Mouse (Mus musculus) liver, embryonic 12.5 days (tissue): Measurements from ENCODE around the gene Cox14. TPM values are rescaled to one million over a fixed set of nuclear protein-coding genes. Genes with fewer than 3 reads are reported as not detected.
A peak's percentile ranks its signal among the peaks of the same experiment; 100 is the strongest.
"Not testable (repeated sequence)": the region's sequence is repeated elsewhere in the genome, so short reads cannot be mapped to it uniquely, and the experiment has no call there.

Source experiments
- ATAC-seq: fragments of 200-750 bp; cut with Nextera tagmentation; 2 replicates; pipeline ENCODE4 v1.8.0; 2017; ENCODE audit warnings: moderate number of reproducible peaks, mild to moderate bottlenecking, moderate library complexity
- H3K27ac ChIP-seq: fragments of 300-500 bp; sonication (generic); 2 replicates; pipeline ENCODE4 v1.5.1; 2016; ENCODE audit warnings: mild to moderate bottlenecking
- H3K27me3 ChIP-seq: fragments of 300-500 bp; sonication (generic); replicated peaks from 2 replicates; pipeline ENCODE4 v1.6.1; 2016; ENCODE audit warnings: mild to moderate bottlenecking, moderate library complexity
- H3K36me3 ChIP-seq: fragments of 300-500 bp; sonication (generic); 2 replicates; pipeline ENCODE4 v1.6.1; 2016; ENCODE audit warnings: mild to moderate bottlenecking, moderate library complexity
- H3K4me1 ChIP-seq: fragments of 300-500 bp; sonication (generic); 2 replicates; pipeline ENCODE4 v1.6.1; 2016
- H3K4me2 ChIP-seq: fragments of 300-500 bp; sonication (generic); 2 replicates; pipeline ENCODE4 v1.6.1; 2016; ENCODE audit warnings: mild to moderate bottlenecking, moderate library complexity
- H3K4me3 ChIP-seq: fragments of 300-500 bp; sonication (generic); 2 replicates; pipeline ENCODE4 v1.5.1; 2016; ENCODE audit warnings: mild to moderate bottlenecking, moderate library complexity
- H3K9ac ChIP-seq: fragments of 300-500 bp; sonication (generic); 2 replicates; pipeline ENCODE4 v1.6.1; 2016; ENCODE audit warnings: mild to moderate bottlenecking, moderate library complexity
- H3K9me3 ChIP-seq: fragments of 300-500 bp; sonication (generic); replicated peaks from 2 replicates; pipeline ENCODE4 v1.6.1; 2016; ENCODE audit warnings: mild to moderate bottlenecking, moderate library complexity
- WGBS: fragments of 180-500 bp; shearing (Covaris S2); methylation state at CpG from one replicate; pipeline ENCODE4 v1.1.7; 2016; ENCODE audit not compliant: insufficient replicate concordance; 5-methylcytosine and 5-hydroxymethylcytosine counted together
- polyA plus RNA-seq: library from polyadenylated mRNA; unstranded; fragments of >200 nt; fragmentation: Nextera tagmentation; extraction: Ambion mirVana; gene quantifications from 2 replicates; pipeline ENCODE4 v1.2.1, GENCODE M21; 2016

Gene Cox14
- polyA plus RNA-seq, 1 experiment from 2014 or later = 98.3 TPM

DNA sequence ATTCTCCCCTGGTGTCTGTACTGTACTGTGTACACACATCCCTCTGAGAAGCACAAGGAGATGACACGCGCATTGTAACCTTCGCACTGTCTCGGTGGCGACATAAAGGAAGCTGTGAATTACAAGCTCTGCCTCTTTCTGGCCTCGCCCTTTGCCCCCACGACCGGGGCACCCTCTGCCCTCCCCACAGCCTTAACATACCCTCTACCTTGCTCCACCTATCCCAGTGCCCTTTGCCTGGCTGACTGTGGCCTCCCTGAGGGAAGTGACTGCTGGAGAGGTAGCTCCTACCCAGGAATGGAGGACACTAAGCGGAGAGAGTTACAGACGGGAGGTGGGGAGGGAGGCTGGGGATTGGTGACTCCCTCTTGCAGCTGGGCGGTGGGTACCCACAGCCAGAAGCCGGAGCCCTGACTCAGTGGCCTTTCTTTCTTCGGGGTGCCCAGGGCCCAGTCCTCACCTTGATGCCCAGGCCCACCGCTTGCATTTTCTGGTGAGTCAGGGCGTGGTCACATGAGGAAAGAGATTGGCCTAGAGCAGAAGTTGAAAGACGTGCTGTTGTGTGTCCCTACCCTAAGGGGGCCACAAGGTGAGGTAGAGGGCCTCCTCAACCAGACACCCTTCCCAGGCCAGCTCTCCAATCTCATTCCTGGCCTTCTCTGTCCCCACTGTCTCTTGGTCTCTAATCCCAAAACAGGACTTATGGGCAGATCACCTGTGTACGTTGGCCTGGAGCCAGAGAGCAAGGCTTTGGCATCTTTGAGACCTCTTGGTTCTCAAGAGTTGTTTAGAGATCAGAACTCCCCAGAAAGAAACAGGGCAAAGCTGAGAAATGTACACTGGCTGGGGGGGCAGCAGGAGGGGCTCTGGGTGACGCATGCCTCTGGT is 25.0 kb upstream of the Cox14 start:
- peaks cover 43% of the 10 kb centered on the region for H3K4me1 ChIP-seq
- no peak overlapping the region for H3K4me2 ChIP-seq
- no peak for ATAC-seq
- WGBS = 76% methylated on average over 18 of the region's 18 CpGs
- peaks cover 41% of the 10 kb centered on the region for H3K27me3 ChIP-seq
- H3K4me3 ChIP-seq = no peak overlapping the region
- no peaks in the 10 kb centered on the region for H3K9me3 ChIP-seq
- H3K36me3 ChIP-seq = peaks cover 17% of the 10 kb centered on the region
- no peak overlapping the region; the same call in 1 of the 2 replicates for H3K27ac ChIP-seq
- H3K9ac ChIP-seq = no peak overlapping the region

DNA sequence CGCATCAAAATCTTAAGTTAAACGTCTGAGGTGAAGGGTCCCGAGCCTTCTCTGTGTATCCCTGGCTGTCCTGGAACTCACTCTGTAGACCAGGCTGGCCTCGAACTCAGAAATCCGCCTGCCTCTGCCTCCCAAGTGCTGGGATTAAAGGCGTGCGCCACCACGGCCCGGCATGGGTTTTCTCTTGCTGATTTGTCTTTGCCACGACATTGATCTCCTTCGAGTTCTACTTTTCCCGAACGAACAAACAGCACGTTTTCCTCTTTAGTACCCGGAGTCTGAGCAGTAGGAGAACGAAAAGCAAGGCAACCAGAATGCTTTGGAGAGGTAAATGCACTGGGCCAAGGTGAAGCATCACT is 23.8 kb upstream of the Cox14 start:
- WGBS = 38% methylated on average over 16 of the region's 16 CpGs
- Histone ChIP-seq H3K27me3 (peaks cover 29% of the 10 kb centered on the region), H3K4me1 (peaks cover 43% of the 10 kb centered on the region), H3K9ac (peak overlapping the region; percentile 92), H3K36me3 (peaks cover 26% of the 10 kb centered on the region), H3K4me2 (peak overlapping the region; percentile 82), H3K4me3 (peak overlapping the region; percentile 93)
- not testable (repeated sequence) for H3K27ac ChIP-seq, H3K9me3 ChIP-seq, ATAC-seq

DNA sequence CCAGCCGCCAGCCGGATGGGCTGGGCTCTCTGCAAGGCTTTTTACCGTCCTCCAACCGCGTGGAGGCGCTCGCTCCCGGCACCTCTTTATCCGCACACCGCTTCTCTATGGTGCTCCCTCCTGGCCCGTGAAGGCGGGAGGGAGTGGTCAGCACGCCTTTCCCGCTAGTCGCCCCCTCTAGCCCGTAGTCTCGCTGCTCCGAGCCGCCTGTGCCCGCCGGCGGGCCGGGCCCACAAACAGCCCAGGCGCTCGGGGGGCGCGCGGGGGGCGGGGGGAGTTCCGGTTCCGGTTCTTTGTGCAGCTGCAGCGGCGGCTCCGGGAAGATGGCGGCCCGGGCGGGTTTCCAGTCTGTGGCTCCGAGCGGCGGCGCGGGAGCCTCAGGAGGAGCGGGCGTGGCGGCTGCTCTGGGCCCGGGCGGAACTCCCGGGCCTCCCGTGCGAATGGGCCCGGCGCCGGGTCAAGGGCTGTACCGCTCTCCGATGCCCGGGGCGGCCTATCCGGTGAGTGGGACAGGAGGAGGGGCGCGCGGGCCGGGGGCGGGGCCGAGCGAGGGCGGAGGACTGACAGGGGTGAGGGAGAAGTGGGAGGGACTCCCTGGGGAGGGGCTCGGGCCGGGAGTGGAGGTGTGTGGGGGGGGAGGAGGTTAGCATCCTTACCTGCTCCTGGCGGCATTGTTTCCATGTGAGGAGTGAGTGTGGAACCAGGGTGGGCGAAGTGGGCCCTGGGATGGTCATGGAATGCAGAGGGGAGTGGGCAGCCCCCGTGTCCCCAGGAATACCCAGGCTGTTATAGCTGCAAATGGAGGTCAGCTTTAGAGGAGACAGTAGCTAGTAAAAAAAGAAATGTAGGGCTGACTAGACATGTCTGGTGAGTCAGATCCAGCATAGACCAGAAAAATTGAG is 23.2 kb upstream of the Cox14 start, which contains the start of gene Smarcd1:
TSS of gene Smarcd1 (plus strand) at position 131 of the 902 bp plus-strand sequence.
- Histone ChIP-seq H3K4me2 (peak within 1 kb of the TSS; percentile 82), H3K9ac (peak within 1 kb of the TSS; percentile 92), H3K36me3 (peaks cover 32% of the 10 kb centered on the region), H3K4me3 (peak within 1 kb of the TSS; percentile 93), H3K9me3 (no peaks in the 10 kb centered on the region), H3K27ac (peak within 1 kb of the TSS; percentile 89), H3K4me1 (peaks cover 43% of the 10 kb centered on the region), H3K27me3 (peaks cover 23% of the 10 kb centered on the region)
- WGBS = 1% methylated on average over 70 of the region's 71 CpGs
- ATAC-seq = peak; percentile 90

DNA sequence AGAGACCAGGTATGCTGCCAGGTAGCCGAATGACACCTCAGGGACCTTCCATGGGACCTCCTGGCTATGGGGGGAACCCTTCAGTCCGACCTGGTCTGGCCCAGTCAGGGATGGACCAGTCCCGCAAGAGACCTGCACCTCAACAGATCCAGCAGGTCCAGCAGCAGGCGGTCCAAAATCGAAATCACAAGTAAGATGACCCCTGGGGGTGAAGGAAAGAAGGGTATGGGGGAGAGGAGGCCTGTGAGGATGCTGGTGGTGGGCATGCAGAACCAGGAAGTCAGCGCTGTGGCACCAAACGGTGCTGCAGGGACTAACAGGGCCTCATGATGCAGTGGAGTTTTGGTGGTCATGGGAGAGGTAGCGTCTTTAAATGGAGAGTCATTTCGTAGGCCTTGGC is 22.3 kb upstream of the Cox14 start:
- Histone ChIP-seq H3K36me3 (peaks cover 41% of the 10 kb centered on the region), H3K27me3 (peaks cover 15% of the 10 kb centered on the region), H3K27ac (no peak overlapping the region; the same call in 1 of the 2 replicates), H3K4me3 (peak overlapping the region; percentile 93), H3K4me2 (peak overlapping the region; percentile 82), H3K9me3 (no peaks in the 10 kb centered on the region), H3K9ac (peak overlapping the region; percentile 92; the same call in 1 of the 2 replicates), H3K4me1 (peaks cover 43% of the 10 kb centered on the region)
- WGBS = 72% methylated on average over 9 of the region's 9 CpGs
- no peak for ATAC-seq

DNA sequence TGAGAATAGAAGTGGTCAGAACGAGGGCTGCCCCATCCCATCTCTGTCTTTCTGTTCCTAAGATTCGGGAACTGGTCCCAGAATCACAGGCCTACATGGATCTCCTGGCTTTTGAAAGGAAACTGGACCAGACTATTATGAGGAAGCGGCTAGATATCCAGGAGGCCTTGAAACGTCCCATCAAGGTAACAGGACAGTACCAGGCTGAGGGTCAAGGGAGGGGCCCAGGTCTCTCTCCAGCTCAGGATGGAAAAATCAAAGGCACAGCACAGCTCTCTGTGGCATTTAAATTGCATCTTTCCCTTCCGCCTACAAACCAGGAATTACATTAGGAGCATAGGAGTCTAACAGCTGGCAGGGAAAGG is 21.8 kb upstream of the Cox14 start:
- peaks cover 43% of the 10 kb centered on the region for H3K4me1 ChIP-seq
- no peak for ATAC-seq

DNA sequence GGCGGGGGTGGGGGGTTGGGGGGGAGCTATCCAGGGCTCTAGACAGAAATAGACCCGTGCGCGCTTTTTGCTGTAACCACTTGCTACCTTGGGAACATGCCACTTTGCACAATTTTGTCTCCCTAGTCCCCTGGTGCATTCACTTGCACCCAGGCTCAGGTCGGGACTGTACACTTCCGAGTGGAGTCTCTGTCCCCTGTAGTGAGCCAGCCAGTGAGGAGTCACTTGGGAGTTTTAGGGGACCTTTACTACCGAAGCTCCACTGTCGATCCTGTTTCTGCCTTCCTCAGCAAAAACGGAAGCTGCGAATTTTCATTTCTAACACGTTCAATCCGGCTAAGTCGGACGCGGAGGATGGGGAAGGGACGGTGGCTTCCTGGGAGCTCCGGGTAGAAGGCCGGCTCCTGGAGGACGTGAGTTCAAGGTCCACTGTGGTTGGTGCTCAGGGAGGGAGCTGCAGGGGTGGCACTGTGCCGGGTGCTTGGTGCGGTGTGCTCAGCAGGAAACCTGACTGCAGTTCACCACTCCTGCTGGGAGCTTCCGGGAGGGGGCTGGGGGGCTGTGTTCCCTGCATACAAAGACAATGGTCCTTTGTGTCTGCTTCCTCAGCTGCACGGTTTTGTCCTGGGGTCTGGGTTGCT is 21.3 kb upstream of the Cox14 start:
- H3K36me3 ChIP-seq = peaks cover 51% of the 10 kb centered on the region
- no peak overlapping the region for H3K9ac ChIP-seq
- peaks cover 43% of the 10 kb centered on the region for H3K4me1 ChIP-seq
- H3K27ac ChIP-seq = no peak overlapping the region
- no peak for ATAC-seq
- H3K9me3 ChIP-seq = no peaks in the 10 kb centered on the region
- H3K4me2 ChIP-seq = no peak overlapping the region
- H3K27me3 ChIP-seq = peaks cover 5% of the 10 kb centered on the region; the same call in 1 of the 2 replicates
- 68% methylated on average over 23 of the region's 23 CpGs for WGBS
- H3K4me3 ChIP-seq = no peak overlapping the region

More for the DNA sequence above, 21.8 kb upstream of the Cox14 start:
- Histone ChIP-seq H3K9me3 (no peaks in the 10 kb centered on the region), H3K27me3 (peaks cover 10% of the 10 kb centered on the region; the same call in 1 of the 2 replicates), H3K27ac (no peak overlapping the region), H3K9ac (no peak overlapping the region), H3K36me3 (peaks cover 46% of the 10 kb centered on the region), H3K4me2 (no peak overlapping the region), H3K4me3 (no peak overlapping the region)
- WGBS = 76% methylated on average over 5 of the region's 5 CpGs

DNA sequence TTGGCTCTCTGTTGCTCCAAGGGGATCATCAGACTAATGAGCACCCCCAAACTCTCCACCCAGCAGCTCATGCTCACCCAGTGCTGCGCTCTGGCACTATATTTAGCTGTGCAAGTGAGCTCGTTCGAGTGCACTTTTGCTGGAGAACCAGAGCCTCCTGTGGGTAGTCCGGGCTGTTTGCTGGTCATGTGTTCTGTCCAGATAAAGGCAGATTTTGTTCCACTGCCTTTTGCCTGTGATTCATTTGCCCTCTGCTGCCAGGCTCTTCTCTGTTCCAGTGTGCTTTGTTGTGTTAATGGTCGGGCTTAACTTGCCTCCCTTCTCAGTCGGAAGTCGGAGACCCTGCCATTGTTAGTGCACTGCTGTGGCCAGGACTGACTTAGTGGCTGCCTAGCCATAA is 20.5 kb upstream of the Cox14 start:
- ATAC-seq = no peak
- Histone ChIP-seq H3K4me2 (no peak overlapping the region), H3K27me3 (peaks cover 5% of the 10 kb centered on the region; the same call in 1 of the 2 replicates), H3K36me3 (peaks cover 58% of the 10 kb centered on the region), H3K27ac (no peak overlapping the region; the same call in 1 of the 2 replicates), H3K9ac (no peak overlapping the region), H3K4me1 (peaks cover 40% of the 10 kb centered on the region), H3K9me3 (no peaks in the 10 kb centered on the region), H3K4me3 (no peak overlapping the region)
- 64% methylated on average over 7 of the region's 7 CpGs for WGBS

DNA sequence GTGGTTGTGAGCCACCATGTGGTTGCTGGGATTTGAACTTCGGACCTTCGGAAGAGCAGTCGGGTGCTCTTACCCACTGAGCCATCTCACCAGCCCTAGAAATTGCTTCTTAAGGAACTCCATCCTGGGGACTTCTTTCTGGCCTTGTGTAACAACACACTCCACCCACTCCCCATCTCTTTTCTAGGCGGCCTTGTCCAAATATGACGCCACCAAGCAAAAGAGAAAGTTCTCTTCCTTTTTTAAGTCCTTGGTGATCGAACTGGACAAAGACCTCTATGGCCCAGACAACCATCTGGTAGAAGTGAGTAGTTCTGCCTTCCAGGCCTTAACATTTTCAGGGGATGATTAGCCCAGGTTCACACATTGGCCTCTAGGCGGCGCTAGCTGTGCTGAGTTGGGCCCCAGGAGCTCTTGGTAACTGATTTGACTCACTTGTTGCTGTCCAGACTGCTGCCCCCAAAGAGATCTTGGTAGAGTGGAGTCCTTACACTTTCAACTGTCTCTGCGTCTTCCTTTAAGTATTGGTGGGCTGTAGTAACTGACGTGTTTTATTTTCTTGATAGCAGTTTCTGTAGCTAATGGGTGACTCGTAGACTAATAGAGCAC is 19.9 kb upstream of the Cox14 start, which contains the start of gene Gm17349:
TSS of gene Gm17349 (minus strand) at position 51 of the 609 bp plus-strand sequence.
- no peak within 1 kb of the TSS; the same call in 1 of the 2 replicates for H3K27ac ChIP-seq
- no peak for ATAC-seq
- 51% methylated on average over 11 of the region's 11 CpGs for WGBS
- H3K4me2 ChIP-seq = no peak within 1 kb of the TSS
- no peak within 1 kb of the TSS for H3K4me3 ChIP-seq
- no peaks in the 10 kb centered on the region for H3K9me3 ChIP-seq
- H3K9ac ChIP-seq = no peak within 1 kb of the TSS
- H3K27me3 ChIP-seq = no peaks in the 10 kb centered on the region
- peaks cover 34% of the 10 kb centered on the region for H3K4me1 ChIP-seq
- H3K36me3 ChIP-seq = peaks cover 65% of the 10 kb centered on the region

DNA sequence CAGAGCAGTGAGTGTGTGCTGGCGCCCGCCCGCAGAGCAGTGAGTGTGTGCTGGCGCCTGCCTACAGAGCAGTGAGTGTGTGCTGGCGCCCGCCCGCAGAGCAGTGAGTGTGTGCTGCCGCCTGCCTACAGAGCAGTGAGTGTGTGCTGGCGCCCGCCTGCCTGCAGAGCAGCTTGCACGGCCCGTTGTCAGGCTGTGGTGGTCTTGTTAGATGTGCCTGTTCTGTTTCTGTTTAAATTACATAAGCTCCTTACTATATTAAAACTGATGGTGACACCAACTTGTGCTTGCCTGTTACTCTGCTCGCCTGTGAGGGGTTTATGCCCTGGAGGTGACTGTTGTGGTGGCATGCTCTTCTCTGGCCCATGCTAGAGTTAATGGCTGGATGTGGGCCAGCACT is 17.2 kb upstream of the Cox14 start:
- H3K36me3 ChIP-seq = peaks cover 91% of the 10 kb centered on the region
- no peaks in the 10 kb centered on the region for H3K9me3 ChIP-seq
- H3K4me2 ChIP-seq = no peak overlapping the region
- ATAC-seq = no peak
- 91% methylated on average over 13 of the region's 13 CpGs for WGBS
- H3K27me3 ChIP-seq = no peaks in the 10 kb centered on the region
- H3K4me3 ChIP-seq = no peak overlapping the region
- peaks cover 14% of the 10 kb centered on the region for H3K4me1 ChIP-seq
- H3K27ac ChIP-seq = no peak overlapping the region
- H3K9ac ChIP-seq = no peak overlapping the region

DNA sequence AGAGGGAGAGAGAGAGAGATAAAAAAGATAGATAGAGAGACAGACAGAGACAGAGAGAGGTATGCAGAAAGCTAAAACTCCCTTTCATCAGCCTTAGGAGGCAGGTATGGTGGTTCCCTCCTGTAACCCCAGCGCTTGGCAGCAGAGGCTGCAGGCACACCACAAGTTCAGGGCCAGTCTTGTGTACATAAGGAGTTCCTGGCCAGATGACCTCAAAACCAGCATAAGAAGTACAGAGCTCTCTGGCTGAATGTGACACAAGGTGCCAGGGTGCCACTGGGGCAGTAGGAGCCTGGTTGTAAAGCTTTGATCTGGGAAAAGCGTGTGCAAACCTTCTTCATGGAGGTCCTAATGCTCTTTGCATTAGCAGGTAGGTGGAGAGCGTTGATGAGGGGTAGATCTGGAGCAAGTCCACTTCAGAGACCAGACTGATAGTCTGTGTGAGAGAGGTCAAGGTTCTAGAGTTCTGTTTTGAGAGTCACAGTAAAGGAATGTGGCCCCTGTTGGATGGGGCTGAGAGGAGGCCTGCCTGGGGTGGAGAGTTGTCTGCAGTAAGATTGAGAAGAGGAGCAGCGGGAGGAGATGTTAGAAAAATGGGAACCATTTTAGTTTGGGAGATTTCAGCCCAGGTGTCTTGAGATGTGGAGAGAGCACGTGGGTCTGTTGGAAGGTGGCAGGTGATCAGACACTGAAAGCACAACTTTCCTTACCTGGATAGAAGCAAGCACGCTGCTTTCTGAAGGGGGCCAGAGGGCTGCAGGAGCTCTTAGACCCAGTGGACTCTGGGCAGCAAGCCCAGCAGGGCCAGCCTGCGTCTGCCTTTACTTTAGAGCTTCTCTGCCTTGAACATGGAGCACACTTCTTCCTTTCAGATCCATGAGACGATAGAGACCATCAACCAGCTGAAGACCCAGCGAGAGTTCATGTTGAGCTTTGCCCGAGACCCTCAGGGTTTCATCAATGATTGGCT is 14.9 kb upstream of the Cox14 start:
- H3K27me3 ChIP-seq = no peaks in the 10 kb centered on the region
- ATAC-seq = no peak
- WGBS = 78% methylated on average over 10 of the region's 10 CpGs
- no peak overlapping the region for H3K9ac ChIP-seq
- no peak overlapping the region for H3K4me3 ChIP-seq
- H3K9me3 ChIP-seq = no peaks in the 10 kb centered on the region
- H3K4me2 ChIP-seq = no peak overlapping the region
- peaks cover 6% of the 10 kb centered on the region for H3K4me1 ChIP-seq
- peaks cover 86% of the 10 kb centered on the region for H3K36me3 ChIP-seq
- peak overlapping the region; percentile 10; the same call in 1 of the 2 replicates for H3K27ac ChIP-seq
